Mouse (Mus musculus) hindlimb bud, embryonic 11.5 days (tissue): ENCODE results near the gene Nkiras2.
A peak's percentile ranks its signal among the peaks of the same experiment; 100 is the strongest.
"Not testable (repeated sequence)": the region's sequence is repeated elsewhere in the genome, so short reads cannot be mapped to it uniquely, and the experiment has no call there.

ENCODE experiments used
- DNase-seq: peaks from one replicate; pipeline ENCODE4 v3.0.0-alpha.2; 2012; ENCODE audit warnings: low read depth, low spot score; ENCODE audit errors: extremely low spot score

Nkiras2 gene

DNA sequence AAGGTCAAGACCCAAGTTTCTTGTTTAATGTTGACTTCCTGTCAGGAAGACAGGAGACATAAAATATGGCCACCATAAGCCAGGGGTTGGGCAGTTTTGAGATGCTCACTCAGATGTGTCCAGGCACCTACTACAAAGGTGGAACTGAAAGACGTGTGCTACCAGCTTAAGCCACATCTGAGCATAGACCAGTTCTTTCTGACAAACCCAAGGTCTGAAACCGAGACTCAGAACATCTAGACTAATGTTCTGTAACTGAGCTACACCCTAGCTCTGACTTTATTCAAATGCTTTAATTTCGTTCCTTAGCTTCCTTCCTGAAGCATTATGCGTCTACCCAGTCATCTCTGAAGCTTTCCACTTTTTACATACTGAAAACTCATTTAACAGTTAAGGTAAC, 21.0 kb upstream of the Nkiras2 start:
- DNase-seq = no peak

DNA sequence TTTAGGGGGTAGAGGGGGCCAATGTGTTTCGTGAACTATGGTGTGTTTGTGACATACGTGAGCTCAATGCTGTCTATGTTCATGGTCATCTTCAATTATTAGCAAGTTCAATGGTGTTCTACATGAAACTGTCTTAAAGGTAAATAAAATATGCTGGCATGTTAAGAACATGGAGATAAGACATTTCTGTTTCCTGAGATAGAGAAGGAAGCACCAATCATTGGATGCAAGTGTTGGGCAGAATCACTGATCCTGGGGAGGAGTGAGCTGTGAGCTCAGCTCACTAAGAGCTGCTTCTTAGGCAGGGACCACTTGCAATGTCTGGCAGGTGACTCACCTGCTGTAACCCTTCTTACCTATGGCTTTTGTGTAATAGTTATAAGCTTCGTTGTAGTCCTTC, 17.7 kb upstream of the Nkiras2 start:
- DNase-seq = no peak

- DNase-seq = no peak
Measured at GRCm38 (mm10) chr11:100603155-100603554, 15.9 kb upstream of the Nkiras2 start.

DNA sequence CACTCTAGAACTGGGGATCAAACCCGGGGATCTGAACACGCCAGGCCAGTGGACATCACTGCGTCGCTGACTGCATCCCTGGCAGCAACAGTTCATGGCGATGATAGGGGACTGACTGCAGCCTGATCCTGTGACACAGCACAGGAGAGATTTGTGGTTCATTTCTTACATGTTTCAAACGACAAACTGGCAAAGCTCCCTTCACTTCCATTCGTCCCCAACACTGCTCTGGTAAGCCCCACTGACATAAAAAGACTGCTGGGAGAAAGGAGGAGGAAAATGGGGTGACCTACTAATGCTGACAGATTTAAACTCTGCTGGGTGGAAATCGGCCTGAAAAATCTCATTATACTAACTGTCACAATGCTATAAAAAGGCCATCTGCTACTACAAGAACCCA, 15.2 kb upstream of the Nkiras2 start:
- no peak for DNase-seq

- no peak for DNase-seq
Measured at GRCm38 (mm10) chr11:100604321-100605005, 14.6 kb upstream of the Nkiras2 start.

GRCm38 (mm10) chr11:100605451-100605850, 13.6 kb upstream of the Nkiras2 start:
- no peak for DNase-seq

DNA sequence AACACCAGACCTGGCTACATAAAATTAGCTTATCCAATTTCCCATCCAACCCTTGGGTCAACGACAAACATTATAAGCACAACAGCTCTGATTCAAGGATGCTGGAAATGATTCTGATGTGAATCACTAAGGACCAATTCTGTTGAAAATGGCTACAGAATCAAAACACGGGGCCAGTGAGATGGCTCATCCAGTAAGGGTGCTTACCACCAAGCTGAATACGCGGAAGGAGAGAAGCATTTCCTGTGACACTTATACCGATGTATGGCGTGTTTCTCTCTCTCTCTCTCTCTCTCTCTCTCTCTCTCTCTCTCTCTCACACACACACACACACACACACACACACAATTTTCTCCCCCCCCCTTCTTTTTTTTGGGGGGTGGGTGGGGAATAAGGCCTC, 11.9 kb upstream of the Nkiras2 start:
- no peak for DNase-seq

DNA sequence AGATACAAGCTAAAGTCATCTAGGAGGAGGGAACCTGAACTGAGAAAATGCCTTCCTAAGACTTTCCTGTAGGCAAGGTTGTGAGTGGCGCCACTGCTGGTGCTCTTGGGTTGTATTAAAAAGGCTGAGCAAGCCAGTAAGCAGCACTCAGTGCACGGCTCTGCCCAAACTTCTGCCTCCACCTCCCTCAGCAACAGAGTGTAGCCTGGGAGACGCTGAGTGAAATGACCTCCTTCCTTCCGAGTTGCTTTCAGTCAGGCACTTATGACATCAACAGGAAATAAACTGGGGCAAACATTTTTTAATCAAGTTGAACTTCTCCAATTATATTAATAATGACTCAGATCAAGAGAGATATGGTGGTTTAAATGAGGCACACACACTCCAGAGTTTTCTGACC, 10.2 kb upstream of the Nkiras2 start:
- no peak for DNase-seq

DNA sequence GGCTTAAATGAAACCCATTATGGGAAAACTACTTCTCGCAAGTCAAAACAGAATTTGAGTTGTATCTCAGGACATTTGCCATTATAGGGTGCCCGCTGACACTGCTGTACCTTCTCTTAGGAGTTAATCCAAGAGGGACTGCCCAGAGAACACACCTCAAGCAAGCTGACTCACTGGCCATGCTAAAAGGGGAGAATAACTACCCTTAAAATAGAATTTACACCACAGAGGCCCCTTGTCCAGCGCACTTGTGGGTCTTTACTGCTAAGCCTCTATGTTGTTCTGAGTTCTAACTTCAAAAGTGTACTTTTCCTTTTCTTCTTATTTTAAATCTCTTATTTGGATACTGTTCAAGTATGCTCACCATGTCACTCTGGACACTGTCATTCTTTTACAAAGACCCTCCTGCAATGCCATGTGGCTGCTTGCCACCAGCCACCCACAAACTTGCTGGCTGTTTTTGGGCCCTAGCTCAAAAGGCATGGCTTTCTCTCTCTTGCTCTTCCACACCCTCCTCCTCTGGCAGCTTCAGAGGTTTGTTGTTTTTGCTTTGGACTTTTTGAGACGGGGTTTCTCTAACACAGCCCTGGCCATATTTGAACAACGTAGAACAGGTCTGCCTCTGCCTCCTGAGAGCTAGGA, 9.6 kb upstream of the Nkiras2 start:
- no peak for DNase-seq

- DNase-seq = no peak
Measured at GRCm38 (mm10) chr11:100609997-100610680, 8.9 kb upstream of the Nkiras2 start.

- no peak for DNase-seq
Measured at GRCm38 (mm10) chr11:100611627-100612026, 7.4 kb upstream of the Nkiras2 start.

DNA sequence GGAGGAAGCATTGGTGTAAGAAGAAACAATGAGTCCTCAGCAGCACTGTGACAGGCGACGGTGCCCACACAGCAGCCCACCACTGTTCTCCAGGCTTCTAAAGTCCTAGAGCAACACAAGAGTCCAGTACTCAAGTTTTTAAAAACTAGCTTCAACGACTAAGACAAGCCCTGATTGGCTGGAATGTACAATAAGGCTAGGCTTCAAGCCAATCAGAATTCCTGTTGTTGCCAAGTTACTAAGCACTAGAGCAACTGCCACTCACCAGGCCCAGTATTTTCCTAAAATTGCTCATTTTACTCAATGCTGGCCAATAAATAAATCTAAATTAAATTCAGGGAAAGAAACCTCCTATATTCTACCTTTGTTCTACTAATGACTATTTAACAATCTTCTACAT, 5.8 kb upstream of the Nkiras2 start:
- DNase-seq = no peak

GRCm38 (mm10) chr11:100616332-100616731, 2.7 kb upstream of the Nkiras2 start:
- DNase-seq = no peak

GRCm38 (mm10) chr11:100616836-100617235, 2.2 kb upstream of the Nkiras2 start:
- DNase-seq = not testable (repeated sequence)

DNA sequence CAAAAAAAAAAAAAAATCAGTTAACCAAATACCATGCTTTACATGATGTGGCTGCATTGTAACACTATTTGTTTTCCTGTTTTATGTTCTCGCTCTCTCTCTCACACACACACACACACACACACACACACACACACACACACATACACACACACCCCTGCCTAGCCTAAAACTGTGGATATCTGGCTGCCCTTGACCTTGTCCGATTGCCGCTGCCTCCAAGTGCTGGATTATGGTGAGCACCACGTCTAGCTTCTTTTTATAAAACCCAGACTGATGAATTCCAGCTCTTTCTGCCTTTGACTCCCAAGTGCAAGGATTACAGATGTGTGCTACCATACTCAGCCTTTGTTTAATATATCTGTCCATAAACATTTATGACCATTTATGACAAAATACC, 1.6 kb upstream of the Nkiras2 start:
- DNase-seq = no peak

DNA sequence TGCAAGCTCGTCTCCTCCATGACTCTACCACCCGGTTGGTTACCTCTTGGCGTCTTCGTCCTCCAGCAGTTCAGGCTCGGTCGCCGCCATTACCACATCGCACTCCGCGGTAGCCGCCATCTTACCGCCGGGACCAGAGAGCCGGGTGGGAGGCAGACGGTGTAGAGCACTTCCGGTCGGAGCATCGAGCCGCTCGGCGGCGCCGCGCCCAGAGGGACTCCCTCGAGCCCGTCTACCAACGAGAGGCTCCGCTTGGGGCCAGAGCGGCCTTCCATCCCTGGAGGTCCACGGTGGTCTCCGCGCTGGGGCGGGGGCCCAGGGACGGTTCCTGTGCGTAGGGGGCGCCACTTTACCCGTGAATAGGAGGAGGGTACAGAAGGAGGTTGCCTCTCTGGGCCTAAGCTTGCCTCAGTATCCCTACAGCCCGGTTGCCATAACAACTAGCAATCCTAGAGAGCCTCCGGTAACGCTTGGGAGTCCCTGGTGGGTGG, 486 bp downstream of the Nkiras2 start:
- DNase-seq = peak; percentile 87

GRCm38 (mm10) chr11:100619982-100620381, 938 bp downstream of the Nkiras2 start, which contains the start of gene Dnajc7:
Gene Dnajc7 (minus strand): TSS chr11:100620168.
- DNase-seq = no peak

- DNase-seq = no peak
Measured at GRCm38 (mm10) chr11:100622714-100623113, 3.7 kb downstream of the Nkiras2 start.

- no peak for DNase-seq
Measured at GRCm38 (mm10) chr11:100623867-100624266, 4.8 kb downstream of the Nkiras2 start.

- no peak for DNase-seq
Measured at GRCm38 (mm10) chr11:100625754-100626700, 7.0 kb downstream of the Nkiras2 start.

DNA sequence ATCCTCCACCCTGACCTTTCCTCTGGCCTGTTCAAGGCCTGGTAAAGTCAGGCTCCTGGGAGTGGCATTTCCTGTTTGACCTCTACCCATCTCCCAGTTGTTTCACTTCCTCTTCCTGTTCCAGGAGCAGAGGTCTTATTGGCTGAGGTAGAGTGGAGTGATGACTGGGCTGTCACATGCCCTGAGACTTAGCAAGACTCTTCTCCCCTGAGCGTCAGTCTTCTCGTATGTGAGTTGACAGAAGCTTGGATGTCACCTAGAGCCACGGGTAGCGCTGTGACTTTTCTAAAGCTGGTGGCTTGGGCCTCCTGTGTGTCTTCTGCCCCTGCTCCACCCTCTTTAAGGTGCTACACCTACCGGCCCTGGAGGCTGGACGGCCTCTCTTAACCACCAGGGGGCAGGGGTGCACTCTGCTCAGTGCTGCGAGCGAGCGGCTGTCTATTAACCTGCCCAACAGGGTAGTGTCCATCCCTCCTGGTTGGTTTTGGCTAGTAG, 7.7 kb downstream of the Nkiras2 start:
- no peak for DNase-seq
